Mouse (Mus musculus) lung, postnatal 0 days (tissue): ENCODE measurements around the gene Gm33543.

Experiments used
- CTCF ChIP-seq: IDR thresholded peaks from 2 replicates; pipeline ENCODE4 v1.5.1; 2016; ENCODE audit warnings: antibody characterized with exemption, mild to moderate bottlenecking
- EP300 ChIP-seq: IDR thresholded peaks from 2 replicates; pipeline ENCODE4 v1.6.1; 2016; ENCODE audit warnings: antibody characterized with exemption, mild to moderate bottlenecking, control low read depth

- no peak for TF ChIP-seq CTCF
- no peak for TF ChIP-seq EP300
Measured at GRCm38 (mm10) chr10:95891214-95891960, 48.7 kb upstream of the Gm33543 start.
